Mouse (Mus musculus) large intestine, adult 2 months (tissue): ENCODE measurements around the gene Mup16. TPM values are rescaled to one million over a fixed set of nuclear protein-coding genes. Genes with fewer than 3 reads are reported as not detected.
"Not testable (repeated sequence)": the region's sequence is repeated elsewhere in the genome, so short reads cannot be mapped to it uniquely, and the experiment has no call there.

ENCODE experiments used
- DNase-seq: peaks from one replicate; pipeline ENCODE4 v3.0.0-alpha.2; 2012; ENCODE audit warnings: low read depth, low spot score
- WGBS: fragments of 180-500 bp; shearing (Covaris S2); methylation state at CpG from one replicate; pipeline ENCODE4 v1.1.7; 2018; 5-methylcytosine and 5-hydroxymethylcytosine counted together
- polyA plus RNA-seq: library from polyadenylated mRNA; depleted of rRNA; stranded (reverse); fragments of >200 nt; gene quantifications from 2 replicates; pipeline ENCODE4 v1.2.3, GENCODE M21; 2012; rRNA removed

Mup16 gene
- not detected in 2 replicates for polyA plus RNA-seq

- not testable (repeated sequence) for DNase-seq
- 95% methylated on average over 3 of the region's 4 CpGs for WGBS
Measured at GRCm38 (mm10) chr4:61519431-61519830, at the start of gene Mup16. Mup16 (minus strand) TSS chr4:61519531.

- DNase-seq = not testable (repeated sequence)
- 51% methylated on average over 2 of the region's 2 CpGs for WGBS
Measured at GRCm38 (mm10) chr4:61555887-61556286, 36.6 kb upstream of the Mup16 start.

Other genes starting within 250 kb of the Mup16 start
- gene Mup14, start 215.5 kb downstream of the Mup16 start, polyA plus RNA-seq = not detected in 2 replicates
- gene Mup15, start 79.8 kb downstream of the Mup16 start, polyA plus RNA-seq = not detected in 2 replicates
- gene Mup17, start 76.3 kb upstream of the Mup16 start, polyA plus RNA-seq = not detected in 2 replicates
- gene Mup18, start 154.6 kb upstream of the Mup16 start, polyA plus RNA-seq = not detected in 2 replicates